Mouse (Mus musculus) bone marrow macrophage, adult 2 months (primary cell): ENCODE results near the gene Cdh18. TPM values are rescaled to one million over a fixed set of nuclear protein-coding genes. Genes with fewer than 3 reads are reported as not detected.

Source experiments
- H3K27ac ChIP-seq: 2 replicates; pipeline ENCODE4 v1.5.1; 2012; ENCODE audit warnings: low read depth, low read length; ENCODE audit not compliant: insufficient read depth
- H3K4me1 ChIP-seq: 2 replicates; pipeline ENCODE4 v1.6.1; 2012; ENCODE audit warnings: low read length; ENCODE audit not compliant: control insufficient read depth, insufficient read depth
- H3K4me3 ChIP-seq: 2 replicates; pipeline ENCODE4 v1.5.1; 2012; ENCODE audit warnings: mild to moderate bottlenecking, low read length, moderate library complexity; ENCODE audit not compliant: insufficient read depth
- CTCF ChIP-seq: IDR thresholded peaks from 2 replicates; pipeline ENCODE4 v1.5.1; 2012; ENCODE audit warnings: low read depth, mild to moderate bottlenecking, low read length, moderate library complexity
- POLR2A ChIP-seq: IDR thresholded peaks from 2 replicates; pipeline ENCODE4 v1.6.1; 2012; ENCODE audit warnings: mild to moderate bottlenecking, low read depth, low read length, borderline replicate concordance
- polyA plus RNA-seq: library from polyadenylated mRNA; stranded (reverse); fragments of >200 nt; gene quantifications from 2 replicates; pipeline ENCODE4 v1.2.4, GENCODE M21; 2012; ENCODE audit not compliant: missing spikeins, insufficient read depth, insufficient read length

Cdh18 gene
- polyA plus RNA-seq, 1 experiment: not detected

- Histone ChIP-seq H3K27ac (no peak overlapping the region), H3K4me1 (peaks cover 5% of the 10 kb centered on the region), H3K4me3 (no peak overlapping the region)
- TF ChIP-seq CTCF (no peak), POLR2A (no peak)
Observed at GRCm38 (mm10) chr15:23430021-23430420, 881.2 kb downstream of the Cdh18 start.

DNA sequence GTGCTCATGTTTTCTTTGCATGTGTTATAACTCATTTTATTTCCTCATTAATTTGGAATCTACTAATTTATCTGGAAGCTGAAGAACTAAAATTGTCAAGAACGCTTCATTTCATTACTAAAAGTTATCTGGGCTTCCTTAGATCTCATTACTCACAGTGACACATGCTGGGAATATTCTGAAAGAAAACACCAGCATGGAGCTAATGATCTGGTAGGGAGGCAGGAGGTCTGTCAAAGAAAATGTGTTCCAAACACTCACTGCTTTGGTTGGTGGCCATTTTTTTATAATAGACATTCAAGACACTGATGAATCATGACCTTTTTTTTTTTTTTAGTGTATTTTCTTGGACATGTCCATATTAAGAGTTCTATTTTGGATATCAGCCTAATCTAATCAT is 899.7 kb downstream of the Cdh18 start:
- H3K27ac ChIP-seq: no peak overlapping the region
- H3K4me3 ChIP-seq: no peak overlapping the region
- no peaks in the 10 kb centered on the region for H3K4me1 ChIP-seq
- TF ChIP-seq POLR2A (no peak), CTCF (no peak)

DNA sequence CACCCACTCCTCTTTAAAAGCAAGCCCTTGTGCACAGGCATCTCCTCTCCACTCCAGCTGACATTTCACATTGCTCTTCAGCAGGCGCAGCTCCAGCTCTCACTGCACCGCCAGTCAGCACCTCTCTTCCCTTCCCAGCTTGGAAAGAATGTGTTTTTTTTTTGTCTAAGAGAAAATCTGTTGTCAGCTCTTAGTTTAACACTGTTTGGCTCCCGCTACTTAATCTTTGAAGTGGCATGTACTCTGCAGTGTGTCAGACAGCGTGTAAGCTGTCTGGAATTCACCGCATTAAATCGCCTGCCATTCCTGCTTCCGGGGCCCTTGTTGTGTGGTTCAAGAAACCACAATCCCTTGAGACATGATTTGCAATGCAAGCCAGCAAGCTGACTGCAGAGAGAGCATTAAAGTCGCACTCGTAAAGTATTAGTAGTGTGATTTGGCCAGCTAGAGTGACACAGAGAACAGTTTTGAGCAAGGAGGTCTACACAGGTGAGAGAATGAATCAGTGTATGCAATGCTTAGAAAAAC is 903.3 kb downstream of the Cdh18 start:
- H3K27ac ChIP-seq: no peak overlapping the region
- TF ChIP-seq POLR2A (no peak), CTCF (no peak)
- H3K4me1 ChIP-seq: no peaks in the 10 kb centered on the region

DNA sequence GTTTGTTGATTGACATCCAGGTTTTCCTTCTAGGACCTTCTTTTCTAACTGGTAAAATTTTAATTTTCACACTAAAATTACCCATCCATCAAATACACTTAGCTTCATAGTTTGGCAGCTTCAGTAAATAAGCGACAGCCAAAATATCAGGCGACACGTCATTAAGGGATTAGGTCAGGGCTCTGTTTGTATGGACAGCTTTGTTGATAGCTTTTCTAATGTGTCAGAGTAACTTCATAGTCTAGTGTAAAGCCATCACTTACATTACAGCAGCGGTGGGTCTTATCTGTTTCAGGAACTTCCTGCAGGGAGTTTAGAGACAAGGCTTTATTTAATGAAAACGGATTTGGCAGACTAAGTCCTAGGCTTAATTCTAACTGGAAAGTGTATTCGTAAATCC is 904.5 kb downstream of the Cdh18 start:
- Histone ChIP-seq H3K4me1 (no peaks in the 10 kb centered on the region), H3K4me3 (no peak overlapping the region), H3K27ac (no peak overlapping the region)
- no peak for TF ChIP-seq CTCF
- no peak for TF ChIP-seq POLR2A

More for the DNA sequence above, 903.3 kb downstream of the Cdh18 start:
- H3K4me3 ChIP-seq: no peak overlapping the region

DNA sequence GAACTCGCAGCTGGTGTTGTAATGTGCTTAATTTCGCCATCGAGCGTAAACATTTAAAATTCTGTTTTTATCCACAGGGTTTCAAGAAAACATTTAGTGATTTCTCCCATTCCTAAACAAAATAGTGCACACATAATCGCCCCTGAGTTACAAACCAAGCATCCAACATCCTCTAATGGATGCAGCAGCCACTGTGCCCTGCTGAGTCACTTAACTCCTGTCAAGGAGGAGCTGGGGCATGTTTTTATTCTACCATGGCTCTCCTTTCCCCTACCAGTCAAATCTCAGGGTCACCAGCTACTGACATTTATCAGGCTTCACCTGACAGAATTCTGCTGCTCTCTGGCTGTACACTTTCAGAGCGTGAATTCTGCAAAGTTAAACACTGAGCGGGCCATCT is 906.5 kb downstream of the Cdh18 start:
- no peaks in the 10 kb centered on the region for H3K4me1 ChIP-seq
- TF ChIP-seq CTCF: no peak
- no peak for TF ChIP-seq POLR2A
- no peak overlapping the region for H3K27ac ChIP-seq
- H3K4me3 ChIP-seq: no peak overlapping the region

DNA sequence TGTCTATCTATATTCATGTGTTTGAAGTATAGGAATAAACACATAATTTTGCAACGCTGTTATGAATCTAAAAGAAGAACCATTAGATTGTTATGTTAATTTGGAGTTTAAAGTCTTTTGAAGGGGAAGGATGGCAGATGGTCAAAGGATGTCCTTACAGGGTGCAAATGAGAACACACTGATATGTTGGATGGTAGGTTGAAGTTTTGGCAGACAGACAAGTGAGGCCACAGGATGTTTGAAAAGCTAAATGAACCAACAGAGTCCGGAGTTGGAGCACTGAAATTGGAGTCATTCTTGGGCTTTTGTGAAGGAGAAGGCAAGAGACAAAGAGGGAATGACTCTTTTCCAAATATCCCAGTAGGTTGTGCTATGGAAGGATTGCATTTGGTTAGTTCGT is 908.6 kb downstream of the Cdh18 start:
- TF ChIP-seq POLR2A (no peak), CTCF (no peak)
- Histone ChIP-seq H3K4me1 (no peaks in the 10 kb centered on the region), H3K4me3 (no peak overlapping the region), H3K27ac (no peak overlapping the region)

DNA sequence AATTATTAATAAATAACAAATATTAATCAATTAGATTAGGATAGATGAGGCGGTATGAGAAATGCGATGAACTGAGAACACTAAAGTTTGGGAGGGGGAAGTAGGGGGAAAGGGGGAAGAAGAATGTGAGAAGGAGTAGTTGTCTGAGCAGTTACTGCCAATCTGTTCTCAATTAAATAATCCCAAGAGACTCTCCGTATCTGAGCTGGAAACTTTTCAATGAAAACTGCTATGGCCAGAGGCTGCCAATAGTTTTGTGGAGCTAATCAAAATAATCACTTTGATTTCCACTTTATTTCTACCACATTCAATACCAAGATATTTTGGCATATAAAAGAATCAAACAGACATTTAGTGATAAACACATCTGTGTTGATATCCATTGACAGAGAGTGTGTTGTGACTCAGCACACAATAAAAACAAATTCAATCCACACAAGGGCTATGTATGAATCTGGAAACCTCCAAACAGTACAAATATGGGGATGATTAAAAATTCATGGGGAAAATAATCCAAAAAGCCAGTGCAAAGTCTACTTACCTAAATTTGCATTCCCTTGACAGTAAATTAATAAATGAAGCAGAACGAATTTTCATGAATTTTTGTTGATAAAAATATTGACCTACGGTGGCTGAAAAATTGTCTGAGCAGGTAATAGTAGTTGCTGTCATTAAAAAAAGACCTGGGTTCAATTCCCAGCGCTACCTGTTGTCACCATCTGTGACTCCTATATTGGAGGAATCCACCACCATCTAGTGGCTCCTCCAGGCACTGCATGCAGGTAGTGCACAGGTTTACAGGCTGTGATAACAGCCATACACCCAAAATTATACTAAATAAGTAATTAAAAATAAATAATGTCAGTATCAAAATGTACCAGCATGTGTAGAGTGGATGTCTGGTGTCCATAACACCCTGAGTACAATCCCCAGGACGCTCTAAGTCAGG is 922.0 kb downstream of the Cdh18 start:
- Histone ChIP-seq H3K4me3 (no peak overlapping the region), H3K4me1 (no peaks in the 10 kb centered on the region), H3K27ac (no peak overlapping the region)
- no peak for TF ChIP-seq CTCF
- TF ChIP-seq POLR2A: no peak

- Histone ChIP-seq H3K4me3 (no peak overlapping the region), H3K27ac (no peak overlapping the region), H3K4me1 (no peaks in the 10 kb centered on the region)
- no peak for TF ChIP-seq POLR2A
- no peak for TF ChIP-seq CTCF
Observed at GRCm38 (mm10) chr15:23486306-23486705, 937.5 kb downstream of the Cdh18 start.

DNA sequence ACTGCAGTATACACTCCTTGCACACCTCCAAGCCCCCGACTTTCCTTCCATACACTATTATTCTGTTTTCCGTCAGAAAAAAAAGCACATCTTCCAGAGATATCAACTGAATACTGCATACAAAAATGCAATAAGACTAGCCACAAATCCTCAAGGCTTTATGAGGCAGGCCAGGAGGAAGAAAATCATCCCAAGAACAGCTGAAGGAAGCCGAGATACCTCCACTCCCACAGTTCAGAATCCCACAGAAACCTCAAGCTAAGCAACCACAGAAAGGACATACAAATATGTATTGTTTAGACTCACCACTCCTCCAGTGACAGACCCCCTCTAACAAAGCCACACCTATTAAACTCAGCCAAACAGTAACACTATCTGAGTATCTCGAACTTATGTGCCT is 957.7 kb downstream of the Cdh18 start:
- no peaks in the 10 kb centered on the region for H3K4me1 ChIP-seq
- TF ChIP-seq POLR2A (no peak), CTCF (no peak)
- H3K4me3 ChIP-seq: no peak overlapping the region
- no peak overlapping the region for H3K27ac ChIP-seq

DNA sequence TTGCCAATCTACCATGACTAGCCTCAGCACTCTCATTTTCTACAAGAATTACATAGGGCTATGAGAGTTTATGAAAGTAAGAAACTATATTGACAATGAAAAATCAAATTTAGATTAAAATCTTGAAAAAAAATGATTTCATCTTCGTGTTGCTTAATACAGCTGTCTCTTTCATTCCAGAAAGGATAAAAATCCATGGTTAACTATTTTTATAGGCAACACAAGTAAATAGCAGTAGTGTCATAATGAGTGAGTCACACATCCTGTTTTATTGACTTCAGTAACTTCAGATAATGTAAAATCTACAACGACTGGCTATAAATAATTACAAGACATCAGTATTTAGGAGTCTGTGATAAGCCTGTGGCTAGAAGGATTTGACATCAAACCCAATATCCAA is 960.9 kb downstream of the Cdh18 start:
- TF ChIP-seq CTCF (no peak), POLR2A (no peak)
- Histone ChIP-seq H3K27ac (no peak overlapping the region), H3K4me1 (no peaks in the 10 kb centered on the region), H3K4me3 (no peak overlapping the region)
